Mouse (Mus musculus) common myeloid progenitor, adult 5-6 weeks (primary cell): ENCODE results near the gene Urad. TPM values are rescaled to one million over a fixed set of nuclear protein-coding genes. Genes with fewer than 3 reads are reported as not detected.
A peak's percentile ranks its signal among the peaks of the same experiment; 100 is the strongest.

ENCODE experiments used
- ATAC-seq: replicated peaks from 2 replicates; pipeline ENCODE4 v1.8.0; 2016; ENCODE audit warnings: low read depth, mild to moderate bottlenecking, moderate TSS enrichment, inconsistent platforms; ENCODE audit not compliant: poor library complexity, severe bottlenecking
- total RNA-seq: library from RNA; stranded (forward); fragments of 200-1000, 187-1606 nt; gene quantifications from 2 replicates; pipeline ENCODE4 v1.2.3, GENCODE M21; 2017

The Urad gene
- total RNA-seq, 1 experiment from 2014 or later: not detected

- ATAC-seq: no peak
Measured at GRCm38 (mm10) chr5:147327636-147328035, 5.4 kb upstream of the Urad start.

DNA sequence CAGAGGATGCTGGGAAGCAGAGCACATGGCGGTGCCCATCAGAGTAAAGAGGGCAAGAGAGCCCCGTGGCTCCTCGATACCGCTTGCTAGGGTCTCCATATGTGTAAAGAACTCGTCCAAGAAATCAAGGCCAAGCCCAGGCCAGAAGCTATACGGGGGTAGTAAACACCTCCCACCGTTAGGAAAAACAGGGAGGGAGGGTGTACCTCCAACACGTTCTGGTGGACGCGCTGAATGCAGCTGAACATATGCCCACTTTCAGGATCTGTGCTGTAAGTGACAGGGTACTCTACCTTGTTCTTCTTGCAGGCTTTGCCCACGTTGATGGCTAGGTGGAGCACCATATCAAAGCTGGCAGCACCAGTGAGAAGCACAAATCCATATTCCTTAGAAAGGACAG is 3.7 kb upstream of the Urad start:
- no peak for ATAC-seq

GRCm38 (mm10) chr5:147323237-147323917 is 1.1 kb upstream of the Urad start:
- ATAC-seq: peak; percentile 80

DNA sequence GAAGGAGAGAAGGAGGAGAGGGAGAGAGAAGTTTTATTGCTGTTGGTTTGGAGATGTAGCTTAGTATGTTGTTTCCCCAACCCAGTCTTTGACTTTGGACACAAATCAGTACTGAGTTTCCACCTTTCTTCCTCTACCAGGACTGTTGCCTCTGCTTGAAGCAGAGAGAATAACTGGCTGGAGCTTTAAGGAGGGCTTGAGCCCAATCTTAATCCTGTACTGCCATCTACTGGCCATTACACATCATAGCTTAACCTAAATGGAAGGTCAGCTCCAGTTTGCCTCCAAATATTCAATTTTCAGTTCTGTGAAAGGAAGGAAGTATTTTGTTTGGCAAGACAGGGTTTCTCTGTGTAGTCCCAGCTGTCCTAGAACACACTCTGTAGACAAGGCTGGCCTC is 2.6 kb downstream of the Urad start:
- peak; percentile 67 for ATAC-seq

GRCm38 (mm10) chr5:147317991-147318390 is 4.2 kb downstream of the Urad start:
- ATAC-seq: no peak

DNA sequence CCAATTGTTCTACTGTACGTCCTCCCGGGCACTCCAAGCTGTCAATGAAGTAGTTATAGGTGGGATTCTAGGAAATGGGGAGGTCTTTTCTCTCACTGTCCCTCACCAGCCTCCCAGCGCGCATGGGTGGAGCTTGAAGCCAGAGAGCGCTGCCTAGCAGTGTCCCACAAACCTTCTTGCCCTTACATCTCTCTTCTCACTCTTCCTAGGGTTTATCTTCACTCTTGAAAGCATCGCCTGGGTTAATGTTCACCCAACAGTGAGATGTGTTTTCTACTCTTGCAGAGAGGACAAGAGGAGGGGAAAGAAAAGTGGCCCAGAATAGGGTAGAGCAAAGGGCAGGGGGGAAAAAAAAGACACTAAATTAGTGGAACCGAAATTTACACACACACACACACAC is 4.9 kb downstream of the Urad start:
- no peak for ATAC-seq

DNA sequence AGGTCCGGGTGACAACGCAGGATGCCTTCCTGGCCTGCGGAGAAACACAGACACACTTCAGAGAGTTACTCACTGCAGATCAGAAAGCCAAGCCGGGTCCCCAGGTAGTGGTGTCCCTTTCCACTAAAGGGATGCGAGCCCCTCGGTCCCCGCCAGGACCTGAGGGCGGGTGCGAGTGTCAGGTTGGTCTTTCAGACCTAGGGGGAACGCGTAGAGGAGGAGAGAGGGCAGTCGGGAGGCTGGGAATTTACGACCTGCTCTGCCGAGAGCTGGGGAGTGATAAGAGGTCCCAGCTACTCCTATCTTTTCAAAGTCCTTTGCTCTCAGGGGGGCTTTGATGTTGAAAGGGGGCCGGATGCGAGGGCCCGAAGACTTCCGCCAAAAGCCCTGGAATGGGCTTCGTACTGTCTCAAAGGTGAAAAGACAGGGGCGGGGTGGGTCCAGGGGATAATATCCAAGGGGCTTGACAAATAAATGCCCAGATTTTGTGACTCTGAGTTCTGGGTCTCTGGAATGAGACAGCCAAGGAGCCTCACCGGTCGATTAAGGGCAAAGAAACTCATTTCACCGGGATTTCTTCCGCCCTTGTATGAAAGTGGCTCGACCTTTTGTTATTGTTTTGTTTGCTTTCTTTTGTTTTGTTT is 6.7 kb downstream of the Urad start:
- 0 out of 2 replicates have a peak, but pooled peaks have one; percentile 6 for ATAC-seq

DNA sequence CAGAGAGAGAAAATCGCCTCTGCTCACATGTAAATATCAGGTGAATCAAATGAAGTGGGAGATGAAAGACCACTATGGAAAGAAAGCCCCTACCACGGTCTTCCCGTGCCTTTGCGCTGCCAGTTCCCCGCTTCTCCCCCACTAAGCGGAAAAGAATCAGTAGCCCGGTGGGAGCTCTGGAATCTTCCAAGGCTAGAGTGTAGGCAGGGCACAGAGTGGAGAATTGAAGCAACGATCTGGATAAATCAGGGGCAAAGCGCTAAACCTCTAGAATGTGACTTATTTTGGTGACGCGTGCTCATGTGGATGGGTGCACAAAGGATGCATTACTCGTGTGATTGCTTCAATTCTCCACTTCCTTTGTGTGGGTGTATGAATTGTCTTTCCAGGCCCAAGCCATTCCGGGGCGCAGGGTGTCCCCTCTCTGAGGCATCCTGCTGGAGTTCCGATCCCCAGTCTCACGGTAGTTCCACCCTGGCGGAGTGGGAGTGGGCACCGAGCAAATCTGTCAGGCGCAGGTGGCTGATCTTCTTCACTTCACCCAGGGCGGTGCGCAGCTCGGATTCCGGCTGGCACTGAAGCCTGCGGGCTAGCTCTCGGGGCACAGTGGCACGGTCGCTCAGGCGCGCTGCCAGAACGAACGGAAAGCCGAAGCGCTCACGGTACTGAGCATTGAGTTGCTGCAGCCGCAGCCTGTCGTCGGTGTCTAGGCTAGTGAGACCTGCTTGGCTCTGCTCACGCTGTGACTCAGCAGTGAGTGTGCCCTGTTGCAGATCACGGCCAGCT is 7.4 kb downstream of the Urad start:
- peak; percentile 79 for ATAC-seq

DNA sequence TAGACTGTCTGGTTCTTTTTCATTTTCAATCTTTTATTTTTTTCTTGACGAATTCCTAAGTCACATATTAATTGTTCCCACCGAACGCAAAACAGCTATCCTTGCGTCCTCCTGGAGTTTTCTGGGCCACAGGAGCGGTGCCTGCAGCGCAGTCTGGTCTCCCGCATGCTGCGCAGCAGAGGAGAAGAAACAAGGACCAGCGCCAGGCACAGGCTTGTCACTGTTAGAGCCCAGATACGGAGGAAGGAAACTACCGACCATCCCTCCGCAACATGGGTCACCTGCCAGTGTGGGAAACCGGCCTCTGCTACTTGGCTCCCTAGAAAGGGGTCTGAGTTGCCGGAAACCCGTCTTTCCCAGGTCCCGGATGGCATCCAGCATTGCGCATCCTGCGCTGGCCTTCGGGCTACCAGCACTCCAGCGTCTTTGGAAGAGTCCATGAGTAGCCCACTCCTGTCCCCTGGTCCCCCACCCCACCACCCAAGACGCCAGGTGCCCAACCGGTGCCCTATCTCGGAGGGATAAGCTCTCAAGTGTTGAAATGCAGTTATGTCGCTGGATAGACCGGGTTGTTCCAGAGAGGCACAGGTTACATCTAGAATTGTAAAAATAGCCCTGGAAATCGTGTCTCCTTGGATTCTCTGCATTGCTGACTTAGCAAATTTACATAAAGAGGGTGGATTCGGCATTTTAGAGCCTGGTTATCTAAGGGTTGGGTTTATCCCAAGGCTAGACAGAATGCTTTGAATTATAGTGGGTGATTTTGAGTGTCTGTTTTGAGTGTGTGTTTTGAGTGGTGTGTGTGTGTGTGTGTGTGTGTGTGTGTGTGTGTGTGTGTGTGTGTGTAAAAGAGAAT is 9.2 kb downstream of the Urad start:
- ATAC-seq: no peak

GRCm38 (mm10) chr5:147309786-147310185 is 12.5 kb downstream of the Urad start:
- no peak for ATAC-seq

GRCm38 (mm10) chr5:147308451-147308850 is 13.8 kb downstream of the Urad start:
- ATAC-seq: no peak

DNA sequence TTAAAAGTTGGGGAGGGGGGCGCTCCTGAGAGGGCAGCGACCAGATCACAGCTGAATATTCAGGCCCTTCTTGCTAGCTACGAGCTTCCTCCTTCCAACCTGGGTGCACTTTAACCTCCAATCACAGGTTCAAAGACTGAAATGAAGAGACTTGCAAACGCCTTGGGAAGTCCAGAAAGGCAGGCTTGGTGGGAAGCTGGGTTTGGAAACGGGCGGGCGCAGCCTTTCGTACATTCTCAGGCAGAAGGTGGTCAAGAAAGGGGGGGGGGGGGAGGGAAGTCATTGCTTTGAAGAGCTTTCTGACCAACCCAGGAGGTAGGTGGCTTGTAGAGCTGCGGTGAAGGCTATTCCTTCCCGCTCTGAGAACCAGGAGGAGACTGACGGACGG is 14.8 kb downstream of the Urad start:
- ATAC-seq: no peak

- peak; percentile 13; the same call in 1 of the 2 replicates for ATAC-seq
Measured at GRCm38 (mm10) chr5:147306638-147307397, 15.4 kb downstream of the Urad start, which contains the start of gene Cdx2. Gene Cdx2 (minus strand): TSS chr5:147307270.

GRCm38 (mm10) chr5:147305856-147306637 is 16.2 kb downstream of the Urad start:
- ATAC-seq: 0 out of 2 replicates have a peak, but pooled peaks have one; percentile 12

GRCm38 (mm10) chr5:147305166-147305565 is 17.1 kb downstream of the Urad start:
- no peak for ATAC-seq

- ATAC-seq: no peak
Measured at GRCm38 (mm10) chr5:147304276-147305155, 17.7 kb downstream of the Urad start.

GRCm38 (mm10) chr5:147302746-147303400 is 19.4 kb downstream of the Urad start:
- ATAC-seq: no peak
